In genomic region chr7:140134033-140134432, GRCm38 (mm10) we compare ENCODE assay signal across 39 mouse cellular contexts. TPM values are rescaled to one million over a fixed set of nuclear protein-coding genes. Genes with fewer than 3 reads are reported as not detected.
"Had no signal": no experiment of that assay in that cellular context is flagged by ENCODE, and none has a peak within 500 bp of the region (broad histone marks: within the 10 kb centered on the region; RNA-seq: fewer than 3 reads in every experiment).

No protein-coding gene starts in this region.

RNA-seq across cellular contexts. Expression of gene Sprn, which starts 20.6 kb away (rescaled TPM):
- polyA plus RNA-seq: limb, embryonic 11.5 days; liver, embryonic 12.5 days; liver, embryonic 14.5 days had no signal

RNA-seq across cellular contexts. Expression of gene Olfr522, which starts 30.5 kb away (rescaled TPM):
- total RNA-seq: gastrocnemius, adult 18-20 months; gastrocnemius, adult 8-10 months; gastrocnemius, postnatal 14 days; gastrocnemius, postnatal 36 days; heart, adult 18-20 months; heart, adult 8-10 months; heart, postnatal 10 days; heart, postnatal 25 days; heart, postnatal 4 days; hindbrain, postnatal 0 days; layer of hippocampus, adult 18-20 months; layer of hippocampus, adult 8-10 months; layer of hippocampus, postnatal 14 days; layer of hippocampus, postnatal 36 days; left cerebral cortex, adult 18-20 months; left cerebral cortex, adult 8-10 months; left cerebral cortex, postnatal 10 days; left cerebral cortex, postnatal 25 days; left cerebral cortex, postnatal 4 days; liver, adult 2 months had no signal
- polyA plus RNA-seq: gonadal fat pad, adult 2 months; heart, embryonic 10.5 days; heart, embryonic 12.5 days; heart, embryonic 14.5 days; heart, embryonic 16.5 days; hindbrain, embryonic 11.5 days; hindbrain, embryonic 13.5 days; hindbrain, embryonic 15.5 days; hindbrain, postnatal 0 days; intestine, embryonic 14.5 days; intestine, embryonic 16.5 days; kidney, adult 2 months; kidney, embryonic 15.5 days; kidney, postnatal 0 days; large intestine, adult 2 months; limb, embryonic 11.5 days; limb, embryonic 13.5 days; limb, embryonic 15.5 days; liver, adult 2 months; liver, embryonic 12.5 days; liver, embryonic 14.5 days had no signal
